Mouse (Mus musculus): ENCODE results near the gene Cntn5. TPM values are rescaled to one million over a fixed set of nuclear protein-coding genes. Genes with fewer than 3 reads are reported as not detected.

Gene Cntn5
- polyA plus RNA-seq, 1 experiment from 2014 or later, result 8.7 TPM

- H3K27me3 ChIP-seq, result no peaks in the 10 kb centered on the region
- H3K4me1 ChIP-seq, result no peaks in the 10 kb centered on the region
- H3K9ac ChIP-seq, result no peak overlapping the region
- H3K4me3 ChIP-seq (replicated peaks), result no peak overlapping the region
- ATAC-seq (ENCODE audit: low FRiP score), result no peak; the same call in 1 of the 2 replicates
- no peaks in the 10 kb centered on the region for H3K36me3 ChIP-seq (replicated peaks)
- H3K4me2 ChIP-seq, result no peak overlapping the region
- H3K9me3 ChIP-seq, result no peaks in the 10 kb centered on the region
- H3K27ac ChIP-seq, result no peak overlapping the region
Measured at GRCm38 (mm10) chr9:10076282-10076681, 828.3 kb downstream of the Cntn5 start.

GRCm38 (mm10) chr9:10073401-10073800 lies 831.2 kb downstream of the Cntn5 start:
- H3K4me1 ChIP-seq, result no peaks in the 10 kb centered on the region
- H3K27me3 ChIP-seq, result no peaks in the 10 kb centered on the region
- H3K4me3 ChIP-seq (replicated peaks), result no peak overlapping the region
- no peak overlapping the region for H3K4me2 ChIP-seq
- 56% methylated on average over 4 of the region's 4 CpGs for WGBS
- no peaks in the 10 kb centered on the region for H3K9me3 ChIP-seq
- H3K9ac ChIP-seq, result no peak overlapping the region
- H3K27ac ChIP-seq, result no peak overlapping the region
- ATAC-seq (ENCODE audit: low FRiP score), result no peak
- no peaks in the 10 kb centered on the region for H3K36me3 ChIP-seq (replicated peaks)

GRCm38 (mm10) chr9:10072860-10073259 lies 831.7 kb downstream of the Cntn5 start:
- no peak overlapping the region for H3K9ac ChIP-seq
- H3K4me1 ChIP-seq, result no peaks in the 10 kb centered on the region
- 43% methylated on average over 5 of the region's 5 CpGs for WGBS
- no peaks in the 10 kb centered on the region for H3K9me3 ChIP-seq
- peak; percentile 62; the same call in 1 of the 2 replicates for ATAC-seq (ENCODE audit: low FRiP score)
- H3K36me3 ChIP-seq (replicated peaks), result no peaks in the 10 kb centered on the region
- H3K27ac ChIP-seq, result no peak overlapping the region
- no peak overlapping the region for H3K4me2 ChIP-seq
- no peak overlapping the region for H3K4me3 ChIP-seq (replicated peaks)
- H3K27me3 ChIP-seq, result no peaks in the 10 kb centered on the region

GRCm38 (mm10) chr9:10071271-10071670 lies 833.3 kb downstream of the Cntn5 start:
- H3K4me1 ChIP-seq, result no peaks in the 10 kb centered on the region
- no peaks in the 10 kb centered on the region for H3K36me3 ChIP-seq (replicated peaks)
- ATAC-seq (ENCODE audit: low FRiP score), result no peak
- H3K9me3 ChIP-seq, result no peaks in the 10 kb centered on the region
- no peak overlapping the region for H3K27ac ChIP-seq
- H3K4me3 ChIP-seq (replicated peaks), result no peak overlapping the region
- no peak overlapping the region for H3K4me2 ChIP-seq
- H3K27me3 ChIP-seq, result no peaks in the 10 kb centered on the region
- 85% methylated on average over 2 of the region's 2 CpGs for WGBS
- H3K9ac ChIP-seq, result no peak overlapping the region

GRCm38 (mm10) chr9:10044969-10045789 lies 859.4 kb downstream of the Cntn5 start:
- no peak for ATAC-seq (ENCODE audit: low FRiP score)
- H3K9me3 ChIP-seq, result no peaks in the 10 kb centered on the region
- H3K36me3 ChIP-seq (replicated peaks), result no peaks in the 10 kb centered on the region
- 75% methylated on average over 4 of the region's 4 CpGs for WGBS
- no peak overlapping the region for H3K4me3 ChIP-seq (replicated peaks)
- no peak overlapping the region for H3K27ac ChIP-seq
- no peak overlapping the region for H3K4me2 ChIP-seq
- H3K9ac ChIP-seq, result no peak overlapping the region
- no peaks in the 10 kb centered on the region for H3K27me3 ChIP-seq
- no peaks in the 10 kb centered on the region for H3K4me1 ChIP-seq

- ATAC-seq (ENCODE audit: low FRiP score), result no peak
- no peak overlapping the region for H3K9ac ChIP-seq
- no peaks in the 10 kb centered on the region for H3K9me3 ChIP-seq
- H3K27me3 ChIP-seq, result no peaks in the 10 kb centered on the region
- no peak overlapping the region for H3K4me3 ChIP-seq (replicated peaks)
- H3K36me3 ChIP-seq (replicated peaks), result no peaks in the 10 kb centered on the region
- H3K4me1 ChIP-seq, result no peaks in the 10 kb centered on the region
- no peak overlapping the region for H3K4me2 ChIP-seq
- H3K27ac ChIP-seq, result no peak overlapping the region
- WGBS, result 76% methylated on average over 3 of the region's 3 CpGs
Measured at GRCm38 (mm10) chr9:10043001-10043400, 861.6 kb downstream of the Cntn5 start.

- no peak for ATAC-seq (ENCODE audit: low FRiP score)
- no peak overlapping the region for H3K4me3 ChIP-seq (replicated peaks)
- 66% methylated on average over 3 of the region's 3 CpGs for WGBS
- no peaks in the 10 kb centered on the region for H3K27me3 ChIP-seq
- no peaks in the 10 kb centered on the region for H3K4me1 ChIP-seq
- H3K9me3 ChIP-seq, result no peaks in the 10 kb centered on the region
- no peak overlapping the region for H3K9ac ChIP-seq
- no peak overlapping the region for H3K27ac ChIP-seq
- no peaks in the 10 kb centered on the region for H3K36me3 ChIP-seq (replicated peaks)
- no peak overlapping the region for H3K4me2 ChIP-seq
Measured at GRCm38 (mm10) chr9:10015129-10015528, 889.4 kb downstream of the Cntn5 start.

- H3K36me3 ChIP-seq (replicated peaks), result no peaks in the 10 kb centered on the region
- H3K27me3 ChIP-seq, result no peaks in the 10 kb centered on the region
- H3K4me1 ChIP-seq, result no peaks in the 10 kb centered on the region
- H3K27ac ChIP-seq, result no peak overlapping the region
- H3K9ac ChIP-seq, result no peak overlapping the region
- H3K4me2 ChIP-seq, result no peak overlapping the region
- H3K4me3 ChIP-seq (replicated peaks), result no peak overlapping the region
- no peak for ATAC-seq (ENCODE audit: low FRiP score)
- H3K9me3 ChIP-seq, result no peaks in the 10 kb centered on the region
- 69% methylated on average over 8 of the region's 8 CpGs for whole genome bisulfite sequencing
Measured at GRCm38 (mm10) chr9:9984028-9984427, 920.5 kb downstream of the Cntn5 start.

- no peak overlapping the region for H3K9ac ChIP-seq
- no peaks in the 10 kb centered on the region for H3K4me1 ChIP-seq
- ATAC-seq (ENCODE audit: low FRiP score), result no peak
- 85% methylated on average over 2 of the region's 2 CpGs for WGBS
- H3K36me3 ChIP-seq (replicated peaks), result no peaks in the 10 kb centered on the region
- no peak overlapping the region for H3K4me3 ChIP-seq (replicated peaks)
- no peaks in the 10 kb centered on the region for H3K27me3 ChIP-seq
- no peaks in the 10 kb centered on the region for H3K9me3 ChIP-seq
- H3K27ac ChIP-seq, result no peak overlapping the region
- H3K4me2 ChIP-seq, result no peak overlapping the region
Measured at GRCm38 (mm10) chr9:9983220-9983619, 921.4 kb downstream of the Cntn5 start.

GRCm38 (mm10) chr9:9965370-9965769 lies 939.2 kb downstream of the Cntn5 start:
- no peak for ATAC-seq (ENCODE audit: low FRiP score)
- WGBS, result 93% methylated on average over 4 of the region's 4 CpGs

GRCm38 (mm10) chr9:9960610-9961172 lies 943.9 kb downstream of the Cntn5 start:
- Histone ChIP-seq H3K27ac (no peak overlapping the region), H3K4me1 (no peaks in the 10 kb centered on the region), H3K36me3 (replicated peaks) (no peaks in the 10 kb centered on the region), H3K27me3 (peaks cover 4% of the 10 kb centered on the region; the same call in 1 of the 2 replicates), H3K4me2 (no peak overlapping the region), H3K4me3 (replicated peaks) (no peak overlapping the region), H3K9ac (no peak overlapping the region), H3K9me3 (no peaks in the 10 kb centered on the region)
- peak; percentile 39; the same call in 1 of the 2 replicates for ATAC-seq (ENCODE audit: low FRiP score)

More at GRCm38 (mm10) chr9:9965370-9965769, 939.2 kb downstream of the Cntn5 start:
- Histone ChIP-seq H3K27ac (no peak overlapping the region), H3K27me3 (no peaks in the 10 kb centered on the region), H3K4me3 (replicated peaks) (no peak overlapping the region), H3K4me1 (no peaks in the 10 kb centered on the region), H3K9me3 (no peaks in the 10 kb centered on the region), H3K9ac (no peak overlapping the region), H3K36me3 (replicated peaks) (no peaks in the 10 kb centered on the region), H3K4me2 (no peak overlapping the region)

GRCm38 (mm10) chr9:9949346-9949745 lies 955.2 kb downstream of the Cntn5 start:
- 71% methylated on average over 3 of the region's 3 CpGs for WGBS
- H3K4me3 ChIP-seq (replicated peaks), result no peak overlapping the region
- H3K9me3 ChIP-seq, result no peaks in the 10 kb centered on the region
- no peaks in the 10 kb centered on the region for H3K4me1 ChIP-seq
- H3K9ac ChIP-seq, result no peak overlapping the region
- H3K4me2 ChIP-seq, result no peak overlapping the region
- H3K36me3 ChIP-seq (replicated peaks), result no peaks in the 10 kb centered on the region
- no peaks in the 10 kb centered on the region for H3K27me3 ChIP-seq
- no peak for ATAC-seq (ENCODE audit: low FRiP score)
- no peak overlapping the region for H3K27ac ChIP-seq

GRCm38 (mm10) chr9:9944872-9945271 lies 959.7 kb downstream of the Cntn5 start:
- Histone ChIP-seq H3K4me1 (no peaks in the 10 kb centered on the region), H3K4me2 (no peak overlapping the region), H3K36me3 (replicated peaks) (no peaks in the 10 kb centered on the region), H3K4me3 (replicated peaks) (no peak overlapping the region), H3K27me3 (no peaks in the 10 kb centered on the region), H3K9me3 (no peaks in the 10 kb centered on the region), H3K27ac (no peak overlapping the region), H3K9ac (no peak overlapping the region)
- ATAC-seq (ENCODE audit: low FRiP score), result no peak
- 85% methylated on average over 1 of the region's 1 CpGs for WGBS

All from forebrain, embryonic 12.5 days (tissue).